Mouse (Mus musculus): ENCODE data around the gene Calm4.
"Not testable (repeated sequence)": the region's sequence is repeated elsewhere in the genome, so short reads cannot be mapped to it uniquely, and the experiment has no call there.

Calm4 gene

DNA sequence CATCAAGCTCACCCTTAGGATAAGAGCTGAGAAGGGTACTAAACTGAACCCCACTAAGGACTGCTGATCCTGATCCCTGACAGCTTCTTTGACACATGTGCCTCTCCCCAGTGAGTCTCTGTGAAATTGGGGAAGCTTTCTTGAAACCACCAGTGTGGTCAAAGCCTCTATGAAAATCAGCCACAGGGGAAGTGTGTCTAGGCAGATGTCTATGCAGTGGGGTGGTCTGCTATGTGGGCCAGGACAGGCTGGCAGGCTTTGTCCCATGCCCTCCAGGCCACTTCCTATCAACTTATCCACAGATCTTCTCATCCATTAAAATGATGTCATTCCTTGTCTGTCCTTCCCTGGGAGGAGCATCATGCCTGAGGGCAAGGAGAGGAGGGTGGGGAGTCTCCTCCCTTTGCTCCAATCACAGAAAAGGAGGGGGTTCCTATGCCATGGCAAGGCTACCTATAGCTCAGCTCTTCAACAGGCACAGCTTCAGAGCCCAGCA is at the start of gene Calm4:
Calm4 (plus strand) TSS at position 446 of the 496 bp plus-strand sequence.
- DNase-seq: not testable (repeated sequence)

DNA sequence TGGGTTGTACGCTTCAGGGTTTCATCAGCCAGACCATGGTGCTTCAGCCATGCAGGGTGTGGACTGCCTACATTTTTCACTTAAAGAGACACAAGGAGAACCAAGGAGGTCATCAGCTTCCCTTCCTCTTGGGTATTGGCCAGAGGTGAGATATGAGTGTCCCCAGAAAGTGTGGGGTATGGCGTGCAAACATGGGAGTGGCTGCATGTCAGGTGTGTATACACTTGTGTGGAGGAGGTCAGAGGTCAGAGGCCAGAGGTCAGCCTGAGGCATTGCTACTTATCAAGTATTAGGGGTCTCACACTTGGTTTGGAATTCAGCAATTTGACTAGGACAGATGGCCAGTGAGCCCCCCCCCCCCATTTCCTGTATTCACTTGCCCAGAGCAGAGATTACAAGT is 49.0 kb upstream of the Calm4 start:
- no peak for DNase-seq

DNA sequence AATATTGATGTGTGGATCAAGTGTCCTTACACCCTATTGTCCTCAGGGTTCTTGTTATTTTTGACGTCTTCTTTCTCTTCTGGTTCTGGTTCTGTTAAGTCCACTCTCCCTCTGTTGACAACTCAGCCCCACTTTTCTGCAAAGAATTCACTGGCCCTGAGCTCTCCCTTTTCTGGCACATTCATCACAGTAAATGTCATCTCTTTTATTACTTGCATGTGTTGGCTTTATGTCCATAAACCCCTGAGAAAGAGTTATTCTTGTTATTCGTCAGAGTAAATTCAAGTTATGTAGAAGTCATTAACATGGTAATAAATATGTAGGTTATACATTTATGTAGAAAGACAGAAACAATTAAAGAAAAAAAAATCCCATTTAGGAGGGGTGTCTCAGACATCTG is 48.0 kb upstream of the Calm4 start:
- no peak for DNase-seq

DNA sequence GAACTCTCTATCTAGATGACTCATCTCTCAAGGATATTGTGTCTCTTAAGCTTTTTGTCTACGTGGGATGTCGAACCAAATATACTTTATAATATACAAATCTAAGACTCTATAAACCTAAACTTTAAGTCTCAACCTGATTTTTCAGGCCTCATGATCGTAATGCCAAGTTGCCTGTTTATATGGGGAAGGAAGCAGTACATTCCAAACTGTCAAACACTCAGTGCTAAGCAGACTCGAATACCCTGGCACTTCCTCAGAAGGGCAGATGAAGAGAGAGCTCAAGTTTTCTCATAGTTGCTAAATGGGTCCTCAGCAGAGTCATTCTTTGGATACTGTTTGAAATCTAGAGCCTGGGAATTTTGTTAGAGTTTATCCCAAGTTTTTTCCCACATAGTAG is 40.9 kb upstream of the Calm4 start:
- DNase-seq: no peak

DNA sequence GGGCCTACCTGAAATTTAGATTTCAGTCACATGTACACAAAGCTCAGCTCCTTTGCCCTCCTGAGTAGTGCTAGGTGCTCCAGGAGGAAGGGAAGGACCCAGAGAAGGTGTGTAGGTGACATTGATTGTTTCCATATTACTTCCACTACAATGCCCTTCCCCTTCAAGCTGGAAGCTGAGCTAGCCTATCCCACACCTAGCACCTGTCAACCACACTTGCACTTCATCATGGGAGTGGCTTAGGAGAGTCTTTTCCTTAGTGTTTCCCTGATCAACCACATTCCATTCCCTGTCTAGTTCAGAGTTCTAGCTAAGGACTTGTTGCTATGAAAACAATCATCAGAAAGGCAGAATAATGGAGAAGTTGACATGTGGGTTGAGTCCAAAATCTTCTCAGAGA is 38.8 kb upstream of the Calm4 start:
- no peak for DNase-seq

DNA sequence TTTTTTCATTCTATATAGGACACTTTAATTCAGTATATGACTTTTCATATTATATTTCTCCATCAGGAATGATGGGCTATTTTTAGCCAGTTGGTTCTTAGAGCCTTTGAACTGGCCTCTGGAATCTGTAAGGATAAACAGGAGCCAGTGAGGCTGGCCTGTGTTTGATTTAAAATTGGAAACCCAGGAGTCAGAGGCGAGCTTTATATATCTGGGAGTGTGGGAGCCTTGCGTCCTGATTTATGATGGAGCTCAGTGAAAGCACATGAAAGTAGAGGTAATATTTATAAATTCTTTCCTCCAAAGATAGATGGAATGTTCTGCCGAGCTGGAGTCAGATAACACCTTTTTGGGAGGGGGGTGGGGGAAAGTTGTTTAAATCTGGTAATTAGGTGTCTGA is 38.2 kb upstream of the Calm4 start:
- no peak for DNase-seq

DNA sequence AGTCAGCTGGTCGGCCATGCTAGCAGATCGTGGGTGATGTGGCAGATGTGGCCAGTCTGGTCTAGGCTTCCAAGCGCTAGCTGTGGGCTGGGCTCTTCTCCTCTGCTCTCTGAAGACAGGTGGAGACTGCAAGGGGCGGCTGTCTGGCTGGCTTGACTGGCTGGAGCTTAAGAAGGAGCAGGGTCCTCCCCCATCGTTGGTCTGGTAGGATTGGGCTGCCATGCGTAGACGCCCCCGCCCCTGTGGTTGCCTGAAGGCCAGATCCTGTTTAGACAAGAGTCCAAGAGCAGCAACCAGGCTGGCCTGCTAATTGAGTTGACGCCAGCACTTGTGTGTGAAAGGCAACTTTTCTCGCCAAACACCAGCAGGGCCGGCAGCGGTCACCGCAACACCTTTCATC is 33.4 kb upstream of the Calm4 start, which contains the start of gene Calml3:
Calml3 (minus strand) TSS at position 131 of the 400 bp plus-strand sequence.
- DNase-seq: peak; percentile 61

DNA sequence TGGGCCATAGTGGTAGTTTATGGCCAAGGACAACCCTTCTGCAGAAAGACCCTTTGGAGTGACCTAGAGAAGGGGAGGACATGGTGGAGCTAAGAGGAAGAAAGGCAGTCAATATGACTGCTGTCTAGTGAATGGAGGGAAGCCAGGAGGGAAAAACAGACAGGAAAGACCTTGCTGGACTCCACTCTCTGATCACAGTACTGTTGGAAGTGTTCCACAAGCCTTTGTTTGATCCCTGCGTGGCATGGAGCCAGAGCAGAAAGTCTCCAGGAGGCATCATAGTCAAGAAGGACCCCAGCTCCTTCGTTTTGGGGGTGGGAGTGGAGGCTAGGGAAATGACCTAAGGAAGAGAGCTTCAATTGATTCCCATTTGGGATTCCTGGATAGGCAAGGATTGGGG is 32.4 kb upstream of the Calm4 start:
- DNase-seq: peak; percentile 12

DNA sequence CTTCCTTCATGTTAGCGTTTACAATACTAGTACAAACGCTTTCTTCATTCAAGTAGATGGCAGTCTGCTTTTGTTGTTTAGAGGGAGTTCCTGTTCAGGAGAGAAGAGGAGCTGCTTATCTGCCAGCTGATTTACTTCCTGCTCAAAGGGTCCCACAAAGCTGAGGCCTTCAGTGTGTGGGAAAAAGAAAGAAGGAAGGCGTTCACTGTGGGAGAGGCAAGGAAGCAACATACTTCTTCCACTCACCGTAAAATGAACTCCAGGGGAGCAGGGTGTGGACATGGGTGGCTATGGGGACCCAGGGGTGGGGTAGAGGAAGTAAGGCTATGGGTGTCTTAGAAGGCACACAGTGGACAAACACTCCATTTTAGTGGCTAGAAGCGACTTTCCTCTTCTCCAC is 31.9 kb upstream of the Calm4 start:
- DNase-seq: no peak

DNA sequence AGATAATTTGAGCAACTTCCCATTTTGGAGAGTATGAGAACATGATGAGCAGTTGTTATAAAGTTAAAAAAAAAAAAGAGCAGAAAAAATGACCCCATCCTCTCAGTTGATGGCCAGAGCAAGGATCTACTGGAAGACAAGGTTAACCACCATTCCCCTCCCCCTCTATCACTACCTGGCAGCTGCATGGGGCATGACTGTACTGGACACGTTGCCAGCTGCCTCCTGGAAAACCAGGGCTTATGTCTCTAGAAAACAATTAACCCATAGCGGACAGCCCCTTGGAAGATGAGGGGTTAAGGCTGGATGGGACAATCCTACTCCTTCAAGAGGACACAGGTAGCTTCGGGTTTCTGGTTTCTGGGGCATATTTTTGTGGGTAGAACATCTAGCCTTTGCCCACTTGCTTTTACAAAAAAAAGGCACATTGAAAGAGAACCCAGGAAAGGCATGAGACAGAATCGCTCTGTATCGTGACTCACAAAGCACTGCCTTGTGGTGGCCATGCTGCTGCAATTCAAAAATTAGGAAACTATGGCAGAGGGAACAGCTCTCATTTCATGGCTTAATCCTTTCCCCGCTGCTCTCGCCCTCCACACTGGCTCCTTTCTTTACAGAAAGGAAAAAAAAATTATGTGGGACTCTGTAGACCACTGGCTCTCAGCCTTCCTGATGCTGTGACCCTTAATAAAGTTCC is 30.3 kb upstream of the Calm4 start:
- no peak for DNase-seq

DNA sequence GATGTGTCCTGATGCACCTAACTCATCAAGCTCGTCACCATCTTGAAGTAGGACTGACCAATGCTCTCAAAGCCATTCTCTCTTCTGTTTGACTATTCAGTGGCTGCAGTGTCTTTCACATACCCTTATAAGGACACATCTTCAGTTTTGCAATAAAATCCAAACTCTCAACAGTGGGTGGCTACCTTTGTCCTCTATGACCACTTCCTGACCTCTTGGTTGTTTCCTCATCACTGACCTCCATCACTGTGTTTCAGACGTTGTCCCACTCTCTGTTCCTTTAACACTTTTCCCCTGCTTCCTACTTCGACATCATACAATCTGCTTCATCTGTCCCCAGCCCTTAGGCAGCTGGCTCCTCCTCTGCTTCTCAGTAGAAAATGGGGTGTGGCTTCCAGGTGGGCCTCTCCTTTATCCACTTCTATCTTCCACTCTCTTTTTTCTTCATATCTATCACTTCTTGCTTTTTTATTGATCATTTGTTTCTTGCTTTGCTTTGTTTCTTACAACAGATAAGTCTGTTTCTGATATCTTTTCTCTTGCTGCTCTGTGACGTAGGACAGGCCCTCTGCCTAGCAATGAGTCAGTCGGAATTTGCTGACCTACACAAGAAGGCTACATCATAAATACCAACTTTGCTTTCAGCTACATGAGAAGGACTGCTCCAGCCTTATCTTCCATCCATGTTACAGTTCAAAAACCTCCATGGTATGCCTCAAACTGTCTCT is 19.4 kb upstream of the Calm4 start:
- DNase-seq: no peak

DNA sequence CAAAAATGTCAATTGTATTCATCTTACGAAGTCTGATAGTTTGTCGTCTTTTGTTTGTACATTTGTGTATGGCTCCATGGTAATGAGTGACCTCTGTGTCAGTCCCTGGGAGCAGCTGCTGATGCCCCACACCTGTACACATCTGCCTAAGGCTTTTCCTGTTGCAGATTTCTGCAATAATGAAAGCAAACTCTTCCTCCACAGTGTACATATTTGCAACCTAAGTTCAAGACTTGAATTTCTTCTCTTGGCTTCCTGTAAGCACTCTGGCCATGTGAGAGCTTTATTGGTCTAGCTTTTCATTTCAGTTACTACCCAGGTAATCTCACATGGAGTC is 18.8 kb upstream of the Calm4 start:
- no peak for DNase-seq

DNA sequence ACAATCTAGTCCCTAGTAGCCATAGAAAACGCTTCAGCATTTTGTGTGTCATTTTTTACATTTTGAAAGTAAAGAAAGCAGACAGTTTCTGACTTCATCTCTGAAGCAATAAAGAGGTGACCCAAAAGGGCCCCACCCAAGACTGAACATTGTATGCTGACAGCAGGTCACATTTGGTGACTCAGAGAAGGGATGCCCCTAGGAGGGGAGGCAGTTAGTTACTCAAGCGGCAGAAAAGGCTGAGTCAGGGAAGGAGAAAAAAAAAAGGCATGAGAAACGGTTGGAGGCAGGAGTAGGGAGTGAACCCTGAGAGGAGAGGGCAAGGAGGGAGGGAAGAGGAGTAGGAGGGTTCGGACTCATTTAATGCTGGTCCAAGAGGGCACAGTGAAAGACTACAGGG is 15.5 kb upstream of the Calm4 start:
- DNase-seq: no peak

DNA sequence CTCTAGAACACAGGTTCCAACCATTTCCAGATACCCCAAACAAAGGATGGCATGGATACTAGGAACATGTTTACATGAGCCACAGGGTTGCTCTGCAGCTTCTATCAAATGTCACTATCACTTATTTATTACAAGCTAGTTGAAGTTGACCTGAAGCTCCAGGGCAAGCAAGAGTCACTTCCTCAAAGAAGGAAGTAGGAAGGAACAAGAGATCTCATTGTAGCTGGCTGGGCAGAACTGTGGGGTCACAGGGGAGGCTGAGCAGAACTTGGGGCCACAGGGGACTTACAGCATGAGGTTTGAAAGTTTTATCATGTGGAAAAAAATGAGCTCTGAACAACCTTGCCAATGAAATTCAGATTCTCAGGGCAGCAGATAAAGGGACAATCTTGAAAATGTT is 11.8 kb upstream of the Calm4 start:
- no peak for DNase-seq

DNA sequence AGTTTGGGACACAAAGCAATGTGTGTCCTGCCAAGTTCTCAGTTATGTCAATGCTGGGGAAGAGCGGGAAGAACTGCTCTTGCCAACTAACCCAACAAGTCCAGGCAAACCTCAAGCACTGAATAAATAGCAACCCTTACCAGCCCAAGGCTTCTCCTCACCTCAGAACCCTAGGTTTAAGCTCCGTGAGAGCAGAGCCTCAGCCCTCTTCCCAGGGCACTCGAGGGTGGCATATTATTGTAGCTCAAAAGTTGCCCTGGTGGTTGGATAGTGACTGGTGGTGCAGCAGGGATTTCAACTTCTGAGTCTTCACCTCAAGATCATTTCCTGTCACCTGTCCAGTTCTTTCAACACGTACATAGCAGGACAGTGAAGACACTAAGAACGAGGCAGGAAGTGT is 6.0 kb upstream of the Calm4 start:
- DNase-seq: no peak

DNA sequence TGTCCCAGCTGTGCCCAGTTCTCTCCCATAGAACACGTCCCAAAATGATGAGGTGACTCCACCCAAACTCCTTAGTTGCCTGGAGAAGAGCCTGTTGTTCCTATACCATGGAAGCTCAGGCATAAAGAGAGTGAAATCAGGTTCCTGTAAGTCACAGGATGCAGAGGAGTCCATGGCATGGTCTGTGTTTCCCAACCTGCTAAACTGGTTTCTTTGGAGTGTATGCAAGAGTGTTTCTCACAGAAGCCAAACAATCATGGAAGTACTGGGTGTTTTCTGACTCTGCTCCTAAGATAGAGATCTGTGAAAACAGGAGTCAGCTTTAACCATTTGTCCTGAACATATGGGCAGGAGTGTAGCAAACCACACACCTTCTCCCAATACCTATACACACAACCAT is 5.6 kb upstream of the Calm4 start:
- DNase-seq: no peak

DNA sequence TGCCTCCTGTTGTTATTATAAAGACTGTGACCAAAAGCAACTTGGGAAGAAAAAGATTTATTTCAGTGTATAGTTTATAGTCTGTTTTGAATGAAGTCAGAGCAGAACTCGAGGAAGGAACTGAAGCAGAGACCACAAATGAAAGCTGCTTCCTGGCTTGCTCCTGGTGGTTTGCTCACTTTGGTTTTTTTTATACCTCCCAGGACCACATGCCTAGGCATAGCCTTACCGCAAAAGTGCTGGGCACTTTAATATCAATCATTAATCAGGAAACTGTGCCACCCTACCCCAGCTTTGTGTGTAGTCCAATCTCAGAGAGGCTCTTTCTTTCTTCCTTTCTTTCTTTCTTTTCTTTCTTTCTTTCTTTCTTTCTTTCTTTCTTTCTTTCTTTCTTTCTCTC is 5.1 kb upstream of the Calm4 start:
- DNase-seq: no peak

DNA sequence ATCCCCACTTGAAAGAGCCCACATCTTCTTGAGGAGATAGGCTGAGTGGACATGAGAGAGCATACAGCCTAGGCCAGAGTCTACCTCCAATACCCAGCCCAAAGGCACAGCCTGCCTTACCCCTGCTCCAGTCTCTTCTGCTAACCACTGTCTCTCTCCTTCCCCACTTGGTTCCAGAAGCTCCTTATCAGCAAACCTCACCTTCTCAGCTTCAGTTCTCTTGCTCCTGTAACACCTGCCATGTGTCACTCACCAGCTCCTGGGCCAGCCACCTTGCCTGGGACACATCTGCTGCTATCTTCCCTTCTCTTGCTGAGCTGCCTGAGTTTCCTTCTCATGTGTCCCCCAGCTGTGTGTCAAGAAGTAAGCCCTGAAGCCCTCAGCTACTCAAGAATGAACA is 3.9 kb upstream of the Calm4 start:
- DNase-seq: not testable (repeated sequence)

DNA sequence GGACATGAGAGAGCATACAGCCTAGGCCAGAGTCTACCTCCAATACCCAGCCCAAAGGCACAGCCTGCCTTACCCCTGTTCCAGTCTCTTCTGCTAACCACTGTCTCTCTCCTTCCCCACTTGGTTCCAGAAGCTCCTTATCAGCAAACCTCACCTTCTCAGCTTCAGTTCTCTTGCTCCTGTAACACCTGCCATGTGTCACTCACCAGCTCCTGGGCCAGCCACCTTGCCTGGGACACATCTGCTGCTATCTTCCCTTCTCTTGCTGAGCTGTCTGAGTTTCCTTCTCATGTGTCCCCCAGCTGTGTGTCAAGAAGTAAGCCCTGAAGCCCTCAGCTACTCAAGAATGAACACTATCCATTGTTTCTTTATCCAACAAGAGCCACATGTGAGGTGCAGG is 3.1 kb downstream of the Calm4 start:
- DNase-seq: not testable (repeated sequence)

DNA sequence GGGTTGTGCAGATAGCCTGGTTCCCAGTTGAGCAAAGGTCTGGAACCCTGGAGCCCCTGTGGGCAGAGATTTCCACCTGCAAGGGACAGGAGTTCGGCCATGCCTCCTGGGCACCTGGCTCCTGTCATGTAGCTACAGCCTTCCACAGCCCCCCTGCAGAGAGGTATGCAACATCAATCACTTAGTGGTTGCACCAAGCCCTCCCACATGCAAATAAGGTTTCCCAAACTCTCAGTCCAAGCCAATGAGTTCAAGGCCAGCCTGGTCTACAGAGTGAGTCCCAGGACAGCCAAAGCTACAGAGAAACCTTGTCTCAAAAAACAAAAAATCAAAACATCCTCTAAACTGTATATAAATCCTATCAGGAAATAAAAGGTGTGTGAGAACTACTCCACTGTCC is 12.8 kb downstream of the Calm4 start:
- no peak for DNase-seq

DNA sequence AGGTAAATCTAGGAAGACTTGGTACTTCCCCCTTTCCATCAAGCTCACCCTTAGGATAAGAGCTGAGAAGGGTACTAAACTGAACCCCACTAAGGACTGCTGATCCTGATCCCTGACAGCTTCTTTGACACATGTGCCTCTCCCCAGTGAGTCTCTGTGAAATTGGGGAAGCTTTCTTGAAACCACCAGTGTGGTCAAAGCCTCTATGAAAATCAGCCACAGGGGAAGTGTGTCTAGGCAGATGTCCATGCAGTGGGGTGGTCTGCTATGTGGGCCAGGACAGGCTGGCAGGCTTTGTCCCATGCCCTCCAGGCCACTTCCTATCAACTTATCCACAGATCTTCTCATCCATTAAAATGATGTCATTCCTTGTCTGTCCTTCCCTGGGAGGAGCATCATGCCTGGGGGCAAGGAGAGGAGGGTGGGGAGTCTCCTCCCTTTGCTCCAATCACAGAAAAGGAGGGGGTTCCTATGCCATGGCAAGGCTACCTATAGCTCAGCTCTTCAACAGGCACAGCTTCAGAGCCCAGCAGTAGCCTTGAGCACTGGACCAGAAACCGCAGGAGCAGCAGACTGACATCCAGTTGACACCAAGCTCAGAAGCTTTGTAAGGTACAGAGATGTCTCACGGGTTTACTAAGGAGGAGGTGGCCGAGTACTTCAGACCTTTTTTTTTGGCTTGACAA is 16.2 kb downstream of the Calm4 start, which contains the start of gene Calm5:
Calm5 (plus strand) TSS at position 526 of the 686 bp plus-strand sequence.
- DNase-seq: not testable (repeated sequence)

DNA sequence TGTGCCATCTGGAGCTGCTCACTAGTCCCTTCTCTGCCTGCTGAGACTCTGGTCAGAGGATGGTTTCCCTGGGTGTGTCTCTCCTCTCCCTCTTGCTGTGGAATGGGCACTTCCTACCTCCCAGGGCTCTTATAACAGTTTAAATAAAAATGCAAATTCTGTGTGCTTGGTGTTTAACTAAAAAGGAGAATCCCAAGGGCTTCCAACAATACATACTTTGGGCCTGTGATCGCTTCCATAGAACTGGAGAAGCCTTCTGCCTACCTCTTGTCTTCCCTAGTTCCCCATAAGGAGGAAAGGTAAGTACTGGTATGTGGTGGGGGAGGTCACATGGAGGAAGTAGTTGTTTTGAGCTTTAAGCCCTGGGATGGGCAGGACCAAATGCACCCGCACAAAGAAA is 17.3 kb downstream of the Calm4 start:
- no peak for DNase-seq

DNA sequence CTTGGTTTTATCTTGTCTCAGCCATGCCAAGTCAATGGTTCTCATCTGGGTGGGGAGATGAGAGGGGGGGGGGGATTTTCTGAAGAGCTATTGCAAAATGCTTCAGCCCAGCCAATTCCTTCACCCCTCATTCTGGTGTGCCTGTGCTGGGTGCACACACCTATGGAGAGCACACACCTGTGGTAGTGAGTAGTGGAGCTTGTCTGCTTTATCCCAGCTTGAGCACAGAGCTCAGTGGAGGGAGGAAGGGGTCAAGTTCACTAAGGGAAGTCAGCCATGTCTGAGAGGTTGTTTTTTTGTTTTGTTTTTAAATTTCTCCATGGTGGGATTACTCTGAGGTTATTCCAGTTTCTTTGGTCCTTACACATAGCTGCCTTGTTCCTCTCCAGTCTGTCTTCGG is 18.7 kb downstream of the Calm4 start:
- no peak for DNase-seq

DNA sequence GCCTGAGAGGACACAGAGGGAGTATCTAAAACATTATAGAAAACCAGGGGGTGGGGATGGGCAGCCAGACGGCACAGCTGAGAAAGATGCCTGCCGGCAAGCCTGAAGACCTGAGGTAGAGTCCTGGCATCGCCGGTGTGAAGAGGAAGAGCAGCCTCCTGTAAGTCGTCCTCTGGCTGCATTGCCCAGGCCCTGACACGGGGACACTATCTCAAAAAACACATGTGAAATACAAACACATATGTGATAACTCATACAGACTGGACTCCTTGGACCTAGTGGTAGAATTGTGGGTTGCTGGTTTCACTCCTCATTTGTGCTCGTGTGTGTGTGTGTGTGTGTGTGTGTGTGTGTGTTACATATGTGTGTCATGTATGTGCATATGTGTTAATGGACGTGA is 23.7 kb downstream of the Calm4 start:
- DNase-seq: no peak
